Comparison of ENCODE assay signal across 10 mouse cellular contexts in genomic region chr11:104106329-104106728, GRCm38 (mm10). TPM values are rescaled to one million over a fixed set of nuclear protein-coding genes. Genes with fewer than 3 reads are reported as not detected.
DNase-seq lines count a peak whose midpoint lies in the region; ATAC-seq and TF ChIP-seq lines count a peak whose summit lies in the region.
"Had no signal": no experiment of that assay in that cellular context is flagged by ENCODE, and none has a peak within 500 bp of the region (broad histone marks: within the 10 kb centered on the region; RNA-seq: fewer than 3 reads in every experiment).

No protein-coding gene starts in this region.

- intact Hi-C loops in left cerebral cortex, adult 2 months (cut with DNase I), result no loop called here

- TF ChIP-seq CTCF in left cerebral cortex, adult 2 months (IDR thresholded peaks at IDR 0.05), result no peak

- H3K4me3 ChIP-seq in left cerebral cortex, adult 2 months, result no peak overlapping the region
- H3K4me3 ChIP-seq in liver, embryonic 11.5 days (ENCODE audit: low read depth, low read length), result no peak overlapping the region

- no peaks in the 10 kb centered on the region for H3K27me3 ChIP-seq in liver, embryonic 11.5 days (replicated peaks; ENCODE audit: control insufficient read depth, insufficient read depth, low read length)

- H3K4me1 ChIP-seq in liver, embryonic 11.5 days (replicated peaks; ENCODE audit: control insufficient read depth, insufficient read depth, low read length), result no peaks in the 10 kb centered on the region

- H3K9ac ChIP-seq in liver, embryonic 11.5 days (ENCODE audit: low read depth, low read length), result no peak overlapping the region
- H3K9ac ChIP-seq: liver, embryonic 14.5 days had no signal

- no peaks in the 10 kb centered on the region for H3K9me3 ChIP-seq in liver, embryonic 11.5 days (ENCODE audit: control insufficient read depth, low read length)

- no peaks in the 10 kb centered on the region for H3K36me3 ChIP-seq in liver, embryonic 11.5 days (ENCODE audit: control insufficient read depth, insufficient read depth, low read length)

- H3K27ac ChIP-seq in left cerebral cortex, adult 2 months, result no peak overlapping the region
- no peak overlapping the region for H3K27ac ChIP-seq in liver, embryonic 11.5 days (ENCODE audit: low read depth, low read length)
- H3K27ac ChIP-seq: liver, embryonic 14.5 days had no signal

- peak; percentile 69 to 80 for DNase-seq in cerebellum, postnatal 14 days
- peak; percentile 53 for DNase-seq in retina, postnatal 1 day
- DNase-seq in retina, embryonic 14.5 days (ENCODE audit: low spot score), result no peak
- DNase-seq in left cerebral cortex, adult 2 months (ENCODE audit: extremely low spot score in 1 of 2, low spot score in 2 of 2), result peak; percentile 49 to 61
- DNase-seq in telencephalon, adult 2 months (ENCODE audit: low read depth, low spot score), result peak; percentile 64
- DNase-seq in spleen, postnatal 4 days (ENCODE audit: low spot score in 2 of 2), result no peak
- no peak for DNase-seq in liver, embryonic 11.5 days (ENCODE audit: low spot score)

- 66% methylated on average over 5 of the region's 5 CpGs for WGBS in liver, embryonic 11.5 days

- H3K4me2 ChIP-seq in liver, embryonic 11.5 days, result no peak overlapping the region

- no peak for ATAC-seq in cerebellum, adult (ENCODE audit: insufficient number of reproducible peaks, low FRiP score, low TSS enrichment)
- no peak for ATAC-seq in liver, embryonic 11.5 days (replicated peaks; ENCODE audit: low FRiP score)

RNA-seq across cellular contexts. Expression of gene Crhr1, which starts 26.3 kb away (rescaled TPM):
- 10 to 100 TPM; 27.9 to 31.8 TPM for total RNA-seq in left cerebral cortex, adult 2 months (2021)
- not detected in 2 replicates for polyA plus RNA-seq in liver, embryonic 11.5 days (2014; fragmentation: Nextera tagmentation; extraction: Ambion mirVana)
- polyA plus RNA-seq: heart, embryonic 14.5 days; liver, embryonic 14.5 days had no signal

Comparison
In these comparisons a context has a peak if more than half of its experiments do, and no peak if none do; other contexts are left out.
1. DNase-seq: peak in cerebellum, postnatal 14 days (2 of 2), retina, postnatal 1 day (single experiment), left cerebral cortex, adult 2 months (2 of 2) and telencephalon, adult 2 months (single experiment); none in retina, embryonic 14.5 days (single experiment), spleen, postnatal 4 days (0 of 2) and liver, embryonic 11.5 days (single experiment).